ENCODE assay signal across 21 mouse cellular contexts in genomic region chr8:111547144-111547543, GRCm38 (mm10). TPM values are rescaled to one million over a fixed set of nuclear protein-coding genes. Genes with fewer than 3 reads are reported as not detected.
DNase-seq lines count a peak whose midpoint lies in the region; TF ChIP-seq lines count a peak whose summit lies in the region.
"Had no signal": no experiment of that assay in that cellular context is flagged by ENCODE, and none has a peak within 500 bp of the region (broad histone marks: within the 10 kb centered on the region; RNA-seq: fewer than 3 reads in every experiment).

No protein-coding gene starts in this region.

- H3K9ac ChIP-seq in ES-Bruce4 (ENCODE audit: low read depth, poor library complexity, severe bottlenecking) = no peak overlapping the region
- H3K9ac ChIP-seq: embryonic facial prominence, embryonic 15.5 days; forebrain, embryonic 15.5 days; heart, embryonic 12.5 days; hindbrain, embryonic 15.5 days had no signal

- no peak for TF ChIP-seq CTCF in gastrocnemius, adult 2 months (IDR thresholded peaks at IDR 0.05)
- no peak for TF ChIP-seq CTCF in ES-Bruce4 (IDR thresholded peaks at IDR 0.05; ENCODE audit: low read depth, low read length)

- no peak for TF ChIP-seq EP300 in ES-Bruce4 (IDR thresholded peaks at IDR 0.05; ENCODE audit: insufficient read depth, low read depth, low read length)

- H3K36me3 ChIP-seq in ES-Bruce4 (ENCODE audit: control insufficient read depth, insufficient read depth, low read length, poor library complexity, severe bottlenecking) (no peaks in the 10 kb centered on the region), myocyte (ENCODE audit: control insufficient read depth, insufficient read depth) (no peaks in the 10 kb centered on the region)
- H3K36me3 ChIP-seq: embryonic facial prominence, embryonic 15.5 days; forebrain, embryonic 15.5 days; hindbrain, embryonic 15.5 days had no signal

- H3K27me3 ChIP-seq in ES-Bruce4 (ENCODE audit: control insufficient read depth, insufficient read depth, low read length, poor library complexity, severe bottlenecking) = no peaks in the 10 kb centered on the region
- no peaks in the 10 kb centered on the region for H3K27me3 ChIP-seq in myocyte (ENCODE audit: control insufficient read depth, insufficient read depth, insufficient read length)
- H3K27me3 ChIP-seq: embryonic facial prominence, embryonic 15.5 days; forebrain, embryonic 15.5 days; heart, embryonic 12.5 days; hindbrain, embryonic 15.5 days; Patski had no signal

- peak overlapping the region; percentile 3 for H3K4me2 ChIP-seq in myocyte (ENCODE audit: low read depth)
- H3K4me2 ChIP-seq: embryonic facial prominence, embryonic 15.5 days; forebrain, embryonic 15.5 days; heart, embryonic 12.5 days; hindbrain, embryonic 15.5 days had no signal

- H3ac ChIP-seq in myocyte (ENCODE audit: control insufficient read depth, insufficient read length) = no peak overlapping the region

- DNase-seq in gastrocnemius, adult 2 months = no peak
- DNase-seq in gastrocnemius, adult 18-20 months (ENCODE audit: low spot score) = no peak
- peak; percentile 65 for DNase-seq in right cerebral cortex, adult 18-20 months
- DNase-seq in right cerebral cortex, postnatal 4 days = no peak
- DNase-seq in heart, adult 8-10 months (ENCODE audit: low spot score) = no peak
- DNase-seq in kidney, postnatal 4 days = no peak
- DNase-seq: adrenal gland, adult 2 months; adrenal gland, postnatal 25 days; cerebellum, adult 2 months; cerebellum, postnatal 10 days; embryo, embryonic 11 days; gastrocnemius, postnatal 14 days; heart, adult 2 months; heart, postnatal 36 days had no signal

- H3K4me3 ChIP-seq in gastrocnemius, adult 2 months = no peak overlapping the region
- no peak overlapping the region for H3K4me3 ChIP-seq in ES-Bruce4 (ENCODE audit: low read depth, low read length)
- H3K4me3 ChIP-seq in myocyte = no peak overlapping the region
- H3K4me3 ChIP-seq: embryonic facial prominence, embryonic 15.5 days; forebrain, embryonic 15.5 days; heart, adult 2 months; heart, embryonic 12.5 days; hindbrain, embryonic 15.5 days had no signal

- intact Hi-C loops in gastrocnemius, adult 2 months (cut with DNase I) = no loop called here

- H3K27ac ChIP-seq in gastrocnemius, adult 2 months = 0 out of 2 replicates have a peak overlapping the region, but pooled peaks have one; percentile 29
- peak overlapping the region; percentile 22; the same call in 1 of the 2 replicates for H3K27ac ChIP-seq in ES-Bruce4 (ENCODE audit: insufficient read depth, low read length)
- H3K27ac ChIP-seq: embryonic facial prominence, embryonic 15.5 days; forebrain, embryonic 15.5 days; heart, adult 2 months; hindbrain, embryonic 15.5 days had no signal

- peaks cover 10% of the 10 kb centered on the region for H3K4me1 ChIP-seq in ES-Bruce4 (ENCODE audit: control insufficient read depth, insufficient read depth, low read length)

- no peaks in the 10 kb centered on the region for H3K9me3 ChIP-seq in ES-Bruce4 (replicated peaks; ENCODE audit: control insufficient read depth, insufficient read depth, low read length, poor library complexity, severe bottlenecking)
- H3K9me3 ChIP-seq: embryonic facial prominence, embryonic 15.5 days; forebrain, embryonic 15.5 days; heart, embryonic 12.5 days; hindbrain, embryonic 15.5 days had no signal

- peaks cover 95% of the 10 kb centered on the region for H3K79me2 ChIP-seq in myocyte (ENCODE audit: control insufficient read depth, insufficient read depth)

- no peak for TF ChIP-seq POLR2A in ES-Bruce4 (IDR thresholded peaks at IDR 0.05; ENCODE audit: insufficient read depth, low read length)
- TF ChIP-seq POLR2A in myocyte (IDR thresholded peaks at IDR 0.05; ENCODE audit: insufficient read length, low read depth) = no peak

TF ChIP-seq in myocyte, 11 proteins besides CTCF, POLR2A, EP300 and RAD21:
- no peak for TF ChIP-seq MYOD1 (IDR thresholded peaks at IDR 0.05; ENCODE audit: control insufficient read depth in 1 of 3, insufficient read length in 2 of 3, low read depth in 2 of 3)
- TF ChIP-seq CEBPB (IDR thresholded peaks at IDR 0.05; ENCODE audit: insufficient read depth, poor library complexity, severe bottlenecking) = no peak
- TF ChIP-seq POLR2AphosphoS2 (IDR thresholded peaks at IDR 0.05; ENCODE audit: insufficient read length, low read depth) = no peak
- TF ChIP-seq TCF12 (IDR thresholded peaks at IDR 0.05; ENCODE audit: insufficient read depth, poor library complexity, severe bottlenecking) = no peak
- TF ChIP-seq E2F4 (IDR thresholded peaks at IDR 0.05; ENCODE audit: insufficient read depth) = no peak
- no peak for TF ChIP-seq TCF3 (IDR thresholded peaks at IDR 0.05; ENCODE audit: insufficient read length, low read depth)
- TF ChIP-seq SRF (IDR thresholded peaks at IDR 0.05; ENCODE audit: control insufficient read depth, insufficient read length, low read depth) = no peak
- TF ChIP-seq MAX (IDR thresholded peaks at IDR 0.05; ENCODE audit: low read depth) = no peak
- no peak for TF ChIP-seq REST (IDR thresholded peaks at IDR 0.05; ENCODE audit: insufficient read depth, insufficient read length)
- TF ChIP-seq MYOG (IDR thresholded peaks at IDR 0.05; ENCODE audit: control insufficient read depth in 1 of 3, insufficient read depth in 1 of 3, insufficient read length in 2 of 3, low read depth in 2 of 3) = no peak
- no peak for TF ChIP-seq USF1 (IDR thresholded peaks at IDR 0.05; ENCODE audit: low read depth)

RNA-seq across cellular contexts. Expression of gene Znrf1, which starts 11.2 kb away (rescaled TPM):
- 10 to 100 TPM; 58.6 to 69.8 TPM for total RNA-seq in gastrocnemius, adult 2 months (2021)
- total RNA-seq in gastrocnemius, adult 18-20 months (2021) = 10 to 100 TPM; 59.5 to 67.8 TPM
- polyA plus RNA-seq in ES-Bruce4 (2011; ENCODE audit: insufficient read depth, insufficient read length, low read depth, missing spikeins) (37.7 and 38.5 TPM in 2 replicates), myocyte (2012; fragmentation: generic; extraction: Trizol) (39.2 TPM)
- total RNA-seq in heart, adult 8-10 months (2022) = 10 to 100 TPM; 52.7 to 71.3 (median 59.2) TPM

RNA-seq across cellular contexts. Expression of gene Wdr59, which starts 25.3 kb away (rescaled TPM):
- 1 to 10 TPM; 7.9 to 8.2 TPM for total RNA-seq in gastrocnemius, adult 2 months (2021)
- 1 to 10 TPM; 7.5 to 8.3 TPM for total RNA-seq in gastrocnemius, adult 18-20 months (2021)
- polyA plus RNA-seq in ES-Bruce4 (2011; ENCODE audit: insufficient read depth, insufficient read length, low read depth, missing spikeins) (16.8 and 17.2 TPM in 2 replicates), myocyte (2012; fragmentation: generic; extraction: Trizol) (10.2 TPM)
- total RNA-seq in heart, adult 8-10 months (2022) = 1 to 10 TPM; 6.5 to 7.4 (median 7.0) TPM
